Mouse (Mus musculus) embryonic facial prominence, embryonic 12.5 days (tissue): ENCODE measurements at regions not wholly inside any gene's neighbourhood (a gene's known extent, or its start where the extent isn't known, plus 50 kb on each side); places are given as distances from the start of the nearest gene placed in this dataset.

Experiments used
- ATAC-seq: fragments of 200-750 bp; cut with Nextera tagmentation; 2 replicates; pipeline ENCODE4 v1.8.0; 2017; ENCODE audit not compliant: insufficient number of reproducible peaks, insufficient read depth, low FRiP score, low TSS enrichment
- H3K27ac ChIP-seq: fragments of 300-500 bp; sonication (generic); 2 replicates; pipeline ENCODE4 v1.5.1; 2016; ENCODE audit warnings: mild to moderate bottlenecking
- H3K27me3 ChIP-seq: fragments of 300-500 bp; sonication (generic); 2 replicates; pipeline ENCODE4 v1.6.1; 2016; ENCODE audit warnings: mild to moderate bottlenecking, moderate library complexity
- H3K36me3 ChIP-seq: fragments of 300-500 bp; sonication (generic); 2 replicates; pipeline ENCODE4 v1.6.1; 2016; ENCODE audit warnings: mild to moderate bottlenecking
- H3K4me1 ChIP-seq: fragments of 300-500 bp; sonication (generic); 2 replicates; pipeline ENCODE4 v1.6.1; 2016
- H3K4me2 ChIP-seq: fragments of 300-500 bp; sonication (generic); replicated peaks from 2 replicates; pipeline ENCODE4 v1.6.1; 2016; ENCODE audit warnings: mild to moderate bottlenecking, moderate library complexity
- H3K4me3 ChIP-seq: fragments of 300-500 bp; sonication (generic); 2 replicates; pipeline ENCODE4 v1.5.1; 2016; ENCODE audit warnings: mild to moderate bottlenecking
- H3K9ac ChIP-seq: fragments of 300-500 bp; sonication (generic); 2 replicates; pipeline ENCODE4 v1.6.1; 2016; ENCODE audit warnings: mild to moderate bottlenecking, moderate library complexity
- H3K9me3 ChIP-seq: fragments of 300-500 bp; sonication (generic); 2 replicates; pipeline ENCODE4 v1.6.1; 2016; ENCODE audit warnings: mild to moderate bottlenecking, moderate library complexity
- WGBS: fragments of 180-500 bp; shearing (Covaris S2); methylation state at CpG from one replicate; pipeline ENCODE4 v1.1.7; 2016; 5-methylcytosine and 5-hydroxymethylcytosine counted together

DNA sequence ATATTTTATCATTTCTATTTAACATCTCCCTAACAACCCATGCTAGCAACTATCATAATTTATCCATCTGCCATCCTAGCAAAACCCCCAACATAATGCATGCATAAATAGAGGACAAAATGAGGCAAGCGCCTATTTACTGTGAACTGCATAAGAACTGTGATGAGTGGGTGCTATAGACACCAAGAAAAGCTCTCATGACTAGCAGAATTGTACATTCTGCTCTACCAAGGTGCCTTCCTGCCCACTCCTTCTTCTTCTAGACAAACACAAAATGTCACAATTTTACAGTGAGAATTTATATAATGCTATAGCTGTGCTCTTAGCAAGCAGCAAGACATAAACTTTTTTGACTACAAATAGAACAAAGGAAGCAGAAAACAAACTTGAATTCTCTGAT, 305.9 kb downstream of the Brinp1 start:
- no peak for ATAC-seq
- no peak overlapping the region for H3K4me3 ChIP-seq
- WGBS = 96% methylated on average over 1 of the region's 1 CpGs

GRCm38 (mm10) chr4:68633299-68633698, 320.9 kb downstream of the Brinp1 start:
- no peaks in the 10 kb centered on the region for H3K4me1 ChIP-seq
- H3K27ac ChIP-seq = no peak overlapping the region
- no peaks in the 10 kb centered on the region for H3K9me3 ChIP-seq
- no peak overlapping the region for H3K4me2 ChIP-seq
- no peaks in the 10 kb centered on the region for H3K27me3 ChIP-seq
- no peak for ATAC-seq
- H3K4me3 ChIP-seq = no peak overlapping the region
- no peak overlapping the region for H3K9ac ChIP-seq
- H3K36me3 ChIP-seq = no peaks in the 10 kb centered on the region
- WGBS = 77% methylated on average over 2 of the region's 2 CpGs

More for the DNA sequence above, 305.9 kb downstream of the Brinp1 start:
- Histone ChIP-seq H3K9me3 (no peaks in the 10 kb centered on the region), H3K27me3 (no peaks in the 10 kb centered on the region), H3K4me1 (no peaks in the 10 kb centered on the region), H3K9ac (no peak overlapping the region), H3K4me2 (no peak overlapping the region), H3K27ac (no peak overlapping the region), H3K36me3 (no peaks in the 10 kb centered on the region)

DNA sequence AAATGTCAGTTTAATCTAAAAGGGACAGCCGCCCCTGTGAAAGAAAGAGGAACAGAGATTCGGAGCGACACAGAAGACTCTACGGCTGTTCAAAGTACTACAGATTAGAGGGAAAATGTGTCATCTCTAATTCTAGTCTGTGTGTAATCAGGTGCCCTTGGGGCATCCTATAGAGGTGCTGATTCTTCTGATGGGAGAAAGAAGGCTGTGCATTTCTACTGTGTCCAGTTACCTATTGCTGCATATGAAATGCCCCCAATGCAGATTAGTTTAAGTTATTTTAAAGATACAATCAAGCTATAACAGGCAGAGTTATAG, 330.2 kb downstream of the Brinp1 start:
- Histone ChIP-seq H3K9ac (no peak overlapping the region), H3K4me2 (no peak overlapping the region), H3K27me3 (no peaks in the 10 kb centered on the region), H3K4me1 (no peaks in the 10 kb centered on the region), H3K36me3 (no peaks in the 10 kb centered on the region), H3K4me3 (no peak overlapping the region), H3K9me3 (no peaks in the 10 kb centered on the region), H3K27ac (no peak overlapping the region)
- WGBS = 77% methylated on average over 4 of the region's 4 CpGs
- ATAC-seq = no peak

GRCm38 (mm10) chr4:68623125-68624024, 330.8 kb downstream of the Brinp1 start:
- no peak overlapping the region for H3K4me2 ChIP-seq
- H3K9me3 ChIP-seq = no peaks in the 10 kb centered on the region
- no peak overlapping the region for H3K4me3 ChIP-seq
- H3K9ac ChIP-seq = no peak overlapping the region
- no peaks in the 10 kb centered on the region for H3K27me3 ChIP-seq
- H3K36me3 ChIP-seq = no peaks in the 10 kb centered on the region
- no peaks in the 10 kb centered on the region for H3K4me1 ChIP-seq
- ATAC-seq = no peak
- no peak overlapping the region for H3K27ac ChIP-seq
- 86% methylated on average over 7 of the region's 7 CpGs for WGBS

GRCm38 (mm10) chr4:68620585-68620984, 333.6 kb downstream of the Brinp1 start:
- Histone ChIP-seq H3K27me3 (no peaks in the 10 kb centered on the region), H3K36me3 (no peaks in the 10 kb centered on the region), H3K4me1 (no peaks in the 10 kb centered on the region), H3K27ac (no peak overlapping the region), H3K9me3 (no peaks in the 10 kb centered on the region), H3K4me3 (no peak overlapping the region), H3K9ac (no peak overlapping the region), H3K4me2 (no peak overlapping the region)
- no peak for ATAC-seq
- 81% methylated on average over 3 of the region's 3 CpGs for WGBS

GRCm38 (mm10) chr4:68615706-68616397, 338.3 kb downstream of the Brinp1 start:
- H3K9me3 ChIP-seq = no peaks in the 10 kb centered on the region
- H3K4me2 ChIP-seq = no peak overlapping the region
- H3K27me3 ChIP-seq = no peaks in the 10 kb centered on the region
- H3K9ac ChIP-seq = no peak overlapping the region
- ATAC-seq = no peak
- no peaks in the 10 kb centered on the region for H3K4me1 ChIP-seq
- 83% methylated on average over 2 of the region's 2 CpGs for WGBS
- no peak overlapping the region for H3K4me3 ChIP-seq
- no peak overlapping the region for H3K27ac ChIP-seq
- H3K36me3 ChIP-seq = no peaks in the 10 kb centered on the region

DNA sequence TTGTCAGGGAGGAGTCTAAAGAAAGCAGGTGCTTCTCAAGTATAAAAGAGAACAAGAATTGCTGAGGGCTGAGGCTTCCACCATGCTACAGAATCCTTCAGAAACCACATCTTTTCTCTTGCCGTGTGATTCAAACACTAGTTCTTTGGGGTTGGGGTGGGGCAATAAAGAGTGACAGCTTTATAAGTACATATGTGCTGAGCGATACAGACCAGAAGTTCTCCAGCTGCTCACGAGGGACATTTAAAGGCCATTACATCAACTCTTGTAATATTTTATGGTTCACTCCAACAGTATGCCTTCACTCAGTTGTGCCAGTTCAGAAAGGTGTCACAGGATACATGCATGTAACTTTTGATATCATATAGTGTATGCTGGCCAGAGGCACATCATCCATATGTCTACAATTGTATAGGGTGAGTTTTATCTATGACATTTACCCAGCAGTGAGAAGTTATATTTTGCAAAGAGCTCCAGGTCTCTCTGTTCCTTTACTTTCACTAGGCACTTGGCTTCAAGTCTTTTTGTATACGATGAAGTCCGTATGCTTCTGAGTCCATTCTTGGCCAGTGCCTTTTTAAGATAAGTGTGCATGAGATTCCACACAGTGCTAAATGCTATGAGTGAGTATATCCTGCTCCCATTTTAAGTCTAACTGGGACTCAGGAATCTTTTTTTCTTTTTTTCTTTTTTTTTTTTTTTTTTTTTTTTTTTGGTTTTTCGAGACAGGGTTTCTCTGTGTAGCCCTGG, 341.8 kb downstream of the Brinp1 start:
- no peaks in the 10 kb centered on the region for H3K36me3 ChIP-seq
- WGBS = 90% methylated on average over 5 of the region's 6 CpGs
- no peaks in the 10 kb centered on the region for H3K4me1 ChIP-seq
- no peak overlapping the region for H3K9ac ChIP-seq
- no peak overlapping the region for H3K27ac ChIP-seq
- H3K4me3 ChIP-seq = no peak overlapping the region
- H3K4me2 ChIP-seq = no peak overlapping the region
- no peak for ATAC-seq
- H3K9me3 ChIP-seq = no peaks in the 10 kb centered on the region
- H3K27me3 ChIP-seq = no peaks in the 10 kb centered on the region

DNA sequence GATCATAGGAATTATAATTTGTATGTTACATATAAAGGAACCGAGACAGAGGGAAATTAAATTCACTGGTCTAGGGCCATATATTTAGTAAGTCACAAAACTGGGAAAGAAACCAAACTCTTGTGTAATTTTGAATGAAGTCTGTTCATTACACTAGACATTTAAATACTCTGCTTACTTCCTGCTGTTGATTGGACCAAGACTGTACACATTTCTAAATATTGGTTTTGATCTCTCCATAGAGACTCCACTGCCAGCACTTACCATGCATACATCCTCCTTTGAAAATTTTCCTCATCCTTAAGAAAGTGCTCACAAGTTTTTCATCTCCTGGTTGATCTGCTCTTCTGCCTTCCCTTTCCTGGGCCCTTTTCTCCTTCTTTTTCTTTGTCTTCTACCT, 358.9 kb downstream of the Brinp1 start:
- no peaks in the 10 kb centered on the region for H3K9me3 ChIP-seq
- no peaks in the 10 kb centered on the region for H3K36me3 ChIP-seq
- H3K27ac ChIP-seq = no peak overlapping the region
- H3K4me2 ChIP-seq = no peak overlapping the region
- WGBS = 79% methylated on average over 1 of the region's 1 CpGs
- no peaks in the 10 kb centered on the region for H3K27me3 ChIP-seq
- no peak for ATAC-seq
- H3K4me1 ChIP-seq = no peaks in the 10 kb centered on the region
- H3K9ac ChIP-seq = no peak overlapping the region
- H3K4me3 ChIP-seq = no peak overlapping the region

- H3K27me3 ChIP-seq = no peaks in the 10 kb centered on the region
- H3K4me3 ChIP-seq = no peak overlapping the region
- WGBS = 83% methylated on average over 5 of the region's 5 CpGs
- no peak overlapping the region for H3K27ac ChIP-seq
- H3K9ac ChIP-seq = no peak overlapping the region
- H3K4me2 ChIP-seq = no peak overlapping the region
- no peaks in the 10 kb centered on the region for H3K4me1 ChIP-seq
- no peak for ATAC-seq
- no peaks in the 10 kb centered on the region for H3K36me3 ChIP-seq
- H3K9me3 ChIP-seq = no peaks in the 10 kb centered on the region
These were observed 378.8 kb downstream of the Brinp1 start for GRCm38 (mm10) chr4:68575375-68575774.

DNA sequence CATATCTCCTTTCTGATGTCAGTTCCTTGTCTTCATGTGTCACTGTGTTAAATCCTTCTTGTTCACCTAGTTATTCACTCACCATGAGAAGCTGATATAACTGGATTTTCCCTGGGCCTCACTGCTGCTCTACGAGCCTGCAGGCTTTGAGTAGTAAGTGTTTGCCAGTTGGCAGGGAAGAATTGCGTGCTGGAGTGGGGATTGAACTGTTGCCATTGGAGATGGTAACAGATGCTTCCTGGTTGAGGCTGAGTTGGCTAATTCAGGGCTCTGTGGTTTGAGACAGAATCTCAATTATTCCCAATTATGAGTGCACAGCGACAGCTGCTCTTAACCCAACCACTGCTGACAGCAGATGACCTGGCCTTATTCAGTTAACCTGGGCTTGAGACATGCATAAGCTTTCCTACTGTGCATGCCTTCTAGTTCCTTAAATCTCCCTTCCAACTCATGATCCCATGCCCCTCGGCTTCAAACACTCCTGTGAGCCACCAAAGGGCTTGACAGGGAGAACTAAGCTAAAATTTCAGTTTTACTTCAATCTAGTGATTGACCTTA, 379.5 kb downstream of the Brinp1 start:
- H3K4me1 ChIP-seq = no peaks in the 10 kb centered on the region
- no peak overlapping the region for H3K4me3 ChIP-seq
- WGBS = 75% methylated on average over 4 of the region's 4 CpGs
- H3K4me2 ChIP-seq = no peak overlapping the region
- no peak overlapping the region for H3K9ac ChIP-seq
- ATAC-seq = no peak
- no peak overlapping the region for H3K27ac ChIP-seq
- no peaks in the 10 kb centered on the region for H3K27me3 ChIP-seq
- H3K36me3 ChIP-seq = no peaks in the 10 kb centered on the region
- no peaks in the 10 kb centered on the region for H3K9me3 ChIP-seq

- Histone ChIP-seq H3K27me3 (no peaks in the 10 kb centered on the region), H3K9me3 (no peaks in the 10 kb centered on the region), H3K4me3 (no peak overlapping the region), H3K4me1 (no peaks in the 10 kb centered on the region), H3K4me2 (no peak overlapping the region), H3K9ac (no peak overlapping the region), H3K27ac (no peak overlapping the region), H3K36me3 (no peaks in the 10 kb centered on the region)
- 69% methylated on average over 3 of the region's 3 CpGs for whole genome bisulfite sequencing
- no peak for ATAC-seq
These were observed 380.9 kb downstream of the Brinp1 start for GRCm38 (mm10) chr4:68573333-68573732.
